Mouse (Mus musculus): Measurements from ENCODE around the gene Gtf2f2.

Gene Gtf2f2

GRCm38 (mm10) chr14:76010102-76011061, at the start of gene Gtf2f2:
Gtf2f2 (minus strand) TSS chr14:76010865.
- peak; percentile 94 for DNase-seq

- no peak for DNase-seq
Measured at GRCm38 (mm10) chr14:76059441-76059840, 48.8 kb upstream of the Gtf2f2 start.

DNA sequence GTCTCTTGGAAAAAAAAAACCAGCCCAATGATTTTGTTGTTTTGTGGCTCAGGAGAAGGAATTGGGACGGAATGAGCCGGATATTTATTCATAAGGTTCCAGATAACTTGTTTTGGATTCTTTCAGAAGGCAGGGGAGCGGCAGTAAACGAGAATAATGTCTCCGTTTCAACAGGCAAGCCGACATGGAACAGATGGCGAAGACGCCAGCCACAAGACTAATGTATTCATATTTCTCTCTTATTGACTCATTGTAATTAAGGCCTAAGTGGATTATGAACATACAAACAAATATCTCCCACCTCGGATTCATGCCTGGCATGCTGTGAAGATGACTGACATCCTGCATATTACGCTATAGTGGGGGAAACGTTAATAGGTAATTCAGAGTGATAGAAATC, 43.1 kb upstream of the Gtf2f2 start:
- no peak for DNase-seq

GRCm38 (mm10) chr14:76051966-76052365, 41.3 kb upstream of the Gtf2f2 start:
- no peak for DNase-seq

DNA sequence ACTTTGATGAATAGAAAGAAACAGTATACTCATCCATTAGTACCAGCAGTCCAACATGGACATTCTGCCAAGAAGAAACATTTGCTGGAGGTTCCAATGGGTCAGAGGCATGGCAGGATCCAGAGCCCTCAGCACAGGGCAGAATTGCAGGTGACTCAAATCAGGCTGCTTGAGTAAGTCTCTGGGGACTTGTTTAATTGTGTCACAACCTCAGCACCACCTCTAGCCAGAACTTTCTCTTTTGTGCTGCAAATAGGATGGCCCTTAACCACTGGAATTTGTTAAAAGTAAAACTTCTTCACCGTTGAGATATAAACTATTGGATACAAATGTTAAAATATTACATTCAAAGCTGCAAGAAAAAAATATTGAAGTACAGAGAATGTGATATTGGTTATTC, 35.1 kb upstream of the Gtf2f2 start:
- DNase-seq: no peak

- DNase-seq: no peak
Measured at GRCm38 (mm10) chr14:76044164-76044557, 33.5 kb upstream of the Gtf2f2 start.

DNA sequence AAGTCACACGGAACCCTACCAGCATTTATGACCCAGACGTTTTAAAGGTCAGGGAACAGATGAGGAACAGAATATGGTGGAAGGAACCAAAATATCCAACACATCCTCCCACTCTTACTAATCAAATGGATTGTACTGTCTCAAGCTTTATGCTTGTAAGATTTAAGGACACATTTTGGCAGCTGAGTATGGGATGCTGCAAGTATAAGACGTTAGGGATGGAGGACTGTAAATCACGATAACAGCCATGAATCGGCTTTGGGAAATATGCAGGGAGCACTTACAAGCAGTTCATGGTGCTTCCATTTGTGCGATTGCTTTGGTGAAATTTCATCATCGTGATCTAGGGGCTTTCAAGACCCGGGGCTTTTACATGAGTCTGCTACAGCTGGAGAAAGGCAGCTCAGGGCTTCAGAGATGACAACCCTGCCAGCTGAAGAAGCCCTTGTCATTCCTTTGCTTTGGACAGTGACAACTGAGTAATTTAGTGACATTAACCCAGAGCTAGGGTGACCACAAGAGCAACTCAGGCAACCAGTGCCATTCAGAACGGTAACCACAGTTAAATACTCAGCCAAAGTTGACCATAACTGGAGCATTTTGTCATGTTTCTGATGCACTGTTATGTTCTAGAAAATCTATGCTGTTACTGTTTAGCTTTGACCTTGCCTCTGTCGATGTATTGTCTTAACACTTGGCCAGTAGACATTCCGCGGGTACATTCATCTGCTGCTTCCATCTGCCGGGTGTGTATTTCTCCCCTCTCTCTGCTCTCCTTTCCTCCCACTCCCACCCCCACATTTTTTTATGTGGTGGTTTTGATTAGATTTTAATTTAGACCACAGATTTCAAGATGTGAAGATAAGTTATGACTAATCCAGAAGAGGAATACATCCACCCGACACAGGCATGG, 32.8 kb upstream of the Gtf2f2 start:
- DNase-seq: no peak

DNA sequence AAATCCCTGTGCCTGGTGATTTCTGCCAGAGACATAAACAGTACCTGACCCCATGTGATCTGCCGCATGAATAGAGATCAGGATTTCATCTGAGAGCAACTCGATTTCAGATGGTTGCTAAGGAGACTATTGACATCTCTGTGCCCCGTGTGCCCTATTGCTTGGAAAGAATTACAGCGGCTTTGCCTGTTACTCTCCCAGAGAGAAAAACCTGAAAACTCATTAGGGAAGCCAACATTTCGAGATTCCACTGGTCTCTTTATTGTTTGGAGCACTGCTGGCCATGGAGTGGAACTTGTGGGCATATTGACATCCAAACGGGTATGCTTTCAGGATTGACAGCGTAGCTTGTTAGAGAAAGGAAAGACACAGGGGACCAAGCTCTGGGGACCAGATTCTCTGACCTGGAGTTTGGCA, 22.6 kb upstream of the Gtf2f2 start:
- no peak for DNase-seq

- DNase-seq: no peak
Measured at GRCm38 (mm10) chr14:76032671-76033136, 22.0 kb upstream of the Gtf2f2 start.

- DNase-seq: no peak
Measured at GRCm38 (mm10) chr14:76031117-76031842, 20.6 kb upstream of the Gtf2f2 start.

DNA sequence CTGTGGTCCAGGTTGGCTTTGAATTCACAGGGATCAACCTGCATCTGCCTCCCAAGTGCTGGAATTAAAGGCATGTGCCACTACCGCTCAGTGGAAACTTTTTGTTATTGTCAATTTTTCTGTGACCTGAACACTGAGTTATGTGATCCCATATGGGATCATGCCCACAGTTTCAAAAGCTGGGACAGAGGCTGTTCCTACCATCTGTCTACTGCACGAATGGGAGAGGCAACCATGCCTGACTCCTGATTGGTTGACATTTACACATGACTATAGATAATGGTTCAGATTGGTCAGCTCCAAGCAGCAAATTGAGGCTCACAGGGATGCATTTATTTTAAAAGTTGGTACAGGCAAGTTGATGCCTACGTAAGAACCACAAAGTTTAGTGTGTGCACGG, 14.0 kb upstream of the Gtf2f2 start:
- DNase-seq: no peak

DNA sequence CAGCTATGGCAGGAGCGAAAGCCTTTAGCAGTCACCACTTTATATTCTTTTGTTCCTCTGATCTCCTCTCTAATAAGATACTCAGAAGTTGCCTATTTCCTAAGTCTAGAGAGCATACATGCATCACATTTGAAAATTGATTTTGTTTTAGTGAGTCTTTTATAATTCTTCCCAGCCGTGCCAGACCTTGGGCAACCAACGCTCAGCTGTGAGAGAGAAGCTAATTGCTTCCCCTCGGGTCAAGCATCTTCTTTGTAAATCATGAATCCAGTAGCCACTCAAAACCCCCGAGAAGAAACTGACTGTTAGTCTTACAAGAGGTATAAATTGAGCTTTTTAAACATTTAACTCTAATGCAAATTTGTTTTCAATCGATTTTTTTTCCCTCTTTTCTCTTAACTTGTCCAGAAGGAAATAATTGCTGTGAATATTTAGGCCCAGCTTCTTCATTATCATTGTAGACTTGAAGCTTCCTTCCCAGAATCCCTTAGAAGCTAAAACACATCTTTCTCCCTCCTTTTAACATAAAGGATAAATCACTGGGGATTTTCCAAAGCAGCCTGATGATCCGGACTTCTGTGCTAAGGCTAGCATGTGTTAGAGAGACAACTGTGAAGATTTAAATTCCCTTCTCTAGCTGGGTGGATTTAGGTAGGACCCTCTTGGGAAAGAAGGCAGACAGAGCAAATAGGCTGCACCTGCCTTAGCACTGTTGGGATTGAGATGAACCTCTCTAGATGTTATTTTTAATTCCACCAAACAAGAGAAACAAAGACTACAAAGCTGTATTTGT, 10.5 kb upstream of the Gtf2f2 start:
- no peak for DNase-seq

DNA sequence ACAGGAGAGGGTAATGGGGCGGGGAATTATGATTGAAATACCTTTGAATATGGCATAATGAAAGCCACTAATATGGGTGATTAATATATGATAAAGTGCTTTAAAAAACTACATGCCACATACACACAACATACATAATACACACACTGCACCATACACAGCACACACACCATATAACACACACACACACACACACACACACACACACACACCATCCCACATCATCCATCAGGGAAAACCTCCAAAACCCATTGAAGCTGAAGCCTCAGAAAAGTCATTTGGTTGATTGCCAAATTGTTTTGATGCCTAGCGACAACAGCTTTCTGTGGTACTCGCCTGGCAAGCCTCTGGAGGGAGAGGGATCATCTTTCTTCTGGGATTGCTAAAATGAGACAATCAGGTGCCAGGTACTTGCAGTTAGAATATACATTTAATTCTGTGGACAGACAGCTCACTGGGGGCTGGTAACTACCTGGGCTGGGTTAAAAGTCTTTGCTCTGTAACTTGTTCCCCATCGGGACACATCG, 9.7 kb upstream of the Gtf2f2 start:
- DNase-seq: no peak

DNA sequence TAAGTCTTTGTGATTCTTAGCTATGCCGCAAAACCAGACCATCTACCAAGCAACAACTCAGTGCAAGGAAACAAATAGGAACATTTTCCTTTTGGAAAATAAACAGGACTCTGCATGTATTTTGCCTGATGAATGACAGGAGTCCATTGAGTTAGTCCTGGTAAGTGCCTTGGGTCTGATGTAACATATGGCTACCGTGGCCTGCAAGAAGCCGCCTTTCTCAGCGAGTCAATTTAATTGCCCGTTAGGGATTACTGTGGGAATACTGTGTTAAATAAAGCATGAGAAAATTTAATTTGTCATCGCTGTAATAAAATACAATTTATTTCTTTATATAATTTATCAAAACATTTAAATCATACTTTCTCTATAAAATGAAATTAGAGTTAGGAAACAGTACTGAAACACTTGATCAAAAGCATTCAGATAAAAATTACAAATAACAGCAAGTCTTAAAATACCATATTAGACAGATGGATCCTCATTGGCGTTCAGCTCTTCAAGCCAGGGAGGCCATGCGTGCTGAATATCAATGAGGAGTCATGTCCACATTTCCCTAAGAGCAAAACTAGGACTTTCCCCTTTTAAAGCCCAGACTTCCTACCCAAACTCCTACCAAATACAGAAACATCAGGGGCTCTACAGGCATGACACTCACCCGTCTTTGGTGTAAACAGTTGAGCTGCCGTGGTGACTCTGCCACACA, 7.3 kb upstream of the Gtf2f2 start:
- DNase-seq: no peak

DNA sequence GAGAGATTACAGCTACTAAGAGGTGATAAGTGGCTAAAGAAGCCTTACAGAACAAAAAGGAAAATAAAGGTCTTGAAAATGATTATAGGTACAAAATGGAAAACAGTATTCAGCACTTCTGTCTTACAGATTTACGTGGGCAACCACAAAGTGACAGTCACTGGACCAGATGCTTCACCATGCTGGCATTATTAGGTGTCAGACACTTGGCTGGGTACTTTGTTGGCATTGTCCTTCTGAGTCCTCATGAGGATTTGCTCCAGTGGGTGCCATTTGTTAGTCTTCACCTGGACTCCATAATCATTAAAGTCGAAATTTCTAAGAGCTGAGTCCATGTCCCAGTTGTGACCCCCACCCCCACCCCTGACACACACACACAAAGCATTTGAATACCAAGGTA, 3.7 kb upstream of the Gtf2f2 start:
- no peak for DNase-seq

DNA sequence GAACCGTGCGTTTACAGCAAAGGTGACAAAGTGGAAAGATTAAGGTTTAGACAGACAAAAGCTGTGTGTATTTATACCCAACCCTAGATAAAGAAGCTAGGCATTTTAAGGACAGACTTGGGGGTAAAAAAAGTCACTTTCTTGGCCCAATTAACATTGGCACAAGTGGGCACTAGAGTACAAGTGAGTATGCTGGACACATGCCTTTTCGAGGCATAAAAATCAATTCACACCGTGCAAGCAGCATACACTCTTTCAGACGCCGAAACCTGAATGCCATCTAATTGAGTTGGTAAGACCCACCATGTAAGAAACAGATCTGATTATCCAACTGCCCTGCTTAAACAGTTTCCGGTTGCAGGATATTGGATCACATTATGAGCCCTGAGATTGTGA, 395 bp upstream of the Gtf2f2 start:
- no peak for DNase-seq

GRCm38 (mm10) chr14:76009185-76009584, 1.5 kb downstream of the Gtf2f2 start:
- DNase-seq: no peak

DNA sequence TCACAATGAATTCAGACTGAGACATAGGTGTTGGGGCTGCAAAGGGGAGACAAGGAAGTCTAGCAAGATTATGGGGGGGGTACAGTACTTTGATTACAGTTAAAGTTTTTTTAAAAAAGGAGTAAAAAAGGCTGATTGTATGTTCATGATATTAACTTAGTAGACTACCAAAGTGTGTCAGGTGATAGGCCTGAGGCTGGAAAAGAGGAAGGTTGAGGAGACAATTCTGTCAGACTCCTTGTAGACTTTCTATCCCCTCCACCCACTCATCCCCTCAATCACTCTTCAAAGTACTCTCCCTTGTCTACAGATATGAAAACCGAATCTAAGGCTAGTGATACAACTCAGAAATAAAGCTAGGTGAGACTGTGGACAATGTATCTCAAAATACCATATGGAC, 2.5 kb downstream of the Gtf2f2 start:
- no peak for DNase-seq

DNA sequence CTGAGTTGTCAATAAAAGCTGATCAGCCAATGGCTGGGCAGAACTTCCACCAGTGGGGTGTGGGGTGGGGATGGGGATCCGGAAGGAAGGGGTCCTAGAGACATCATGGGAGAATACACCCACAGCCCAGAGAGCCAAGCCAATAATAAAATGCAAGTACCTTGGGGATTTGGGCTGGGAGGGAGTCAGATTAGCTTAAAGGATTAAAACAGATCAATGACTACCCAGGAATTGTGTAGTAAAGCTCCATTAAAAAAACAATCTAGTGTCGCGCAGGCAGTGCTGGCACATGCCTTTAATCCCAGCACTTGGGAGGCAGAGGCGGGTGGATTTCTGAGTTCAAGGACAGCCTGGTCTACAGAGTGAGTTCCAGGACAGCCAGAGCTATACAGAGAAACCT, 5.7 kb downstream of the Gtf2f2 start:
- no peak for DNase-seq

DNA sequence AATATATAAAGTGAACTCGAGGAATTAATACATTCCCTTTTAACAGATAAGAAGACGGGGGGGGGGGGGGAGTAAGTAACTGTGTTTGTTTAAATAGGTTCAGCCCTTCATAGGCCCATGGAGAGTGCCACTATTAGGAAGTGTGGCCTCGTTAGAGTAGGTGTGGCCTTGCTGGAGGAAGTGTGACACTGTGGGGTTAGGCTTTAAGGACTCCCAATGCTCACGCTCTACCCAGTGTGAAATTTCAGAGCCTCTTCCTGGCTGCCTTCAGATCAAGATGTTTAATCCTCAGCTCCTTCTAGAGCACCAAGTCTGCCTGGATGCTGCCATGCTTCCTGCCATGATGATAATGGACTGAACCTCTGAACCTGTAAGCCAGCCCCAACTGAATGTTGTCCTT, 8.9 kb downstream of the Gtf2f2 start:
- no peak for DNase-seq

DNA sequence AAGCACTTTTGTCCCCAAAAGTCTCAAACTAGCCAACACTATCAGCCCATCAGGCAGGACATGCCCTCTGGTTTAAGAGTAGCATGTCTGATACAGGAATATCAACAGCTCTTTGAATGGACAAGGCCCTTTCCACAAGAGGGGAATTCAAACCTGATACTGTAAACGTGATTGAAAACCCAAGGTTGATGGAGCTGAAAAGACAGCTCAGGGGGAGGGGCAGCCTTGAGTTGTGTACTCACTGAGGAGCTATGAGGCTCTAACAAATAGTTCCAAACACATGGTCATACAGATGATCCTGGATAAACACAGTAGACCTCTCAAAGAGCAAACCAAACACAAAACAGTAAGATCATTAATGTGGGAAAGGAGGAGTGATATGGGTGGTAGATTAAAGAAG, 12.6 kb downstream of the Gtf2f2 start:
- DNase-seq: no peak

Measured in lung, postnatal 14 days (tissue).